Mouse (Mus musculus) liver, postnatal 0 days (tissue): ENCODE measurements around the gene Myadm. TPM values are rescaled to one million over a fixed set of nuclear protein-coding genes. Genes with fewer than 3 reads are reported as not detected.

Experiments used
- ATAC-seq: fragments of 200-750 bp; cut with Nextera tagmentation; 2 replicates; pipeline ENCODE4 v1.8.0; 2017; ENCODE audit warnings: mild to moderate bottlenecking, moderate library complexity
- DNase-seq: peaks from one replicate; pipeline ENCODE4 v3.0.0-alpha.2; 2016
- H3K27ac ChIP-seq: fragments of 300-500 bp; sonication (generic); 2 replicates; pipeline ENCODE4 v1.5.1; 2014; ENCODE audit warnings: antibody characterized with exemption, moderate library complexity, mild to moderate bottlenecking, low read depth
- H3K27me3 ChIP-seq: fragments of 300-500 bp; sonication (generic); 2 replicates; pipeline ENCODE4 v1.6.1; 2014; ENCODE audit warnings: low read length, control low read depth, mixed read lengths; ENCODE audit not compliant: insufficient read depth
- H3K36me3 ChIP-seq: fragments of 300-500 bp; sonication (generic); replicated peaks from 2 replicates; pipeline ENCODE4 v1.6.1; 2014; ENCODE audit warnings: mild to moderate bottlenecking, control low read depth, low read length, moderate library complexity, mixed read lengths; ENCODE audit not compliant: insufficient read depth
- H3K4me1 ChIP-seq: fragments of 300-500 bp; sonication (generic); 2 replicates; pipeline ENCODE4 v1.6.1; 2014; ENCODE audit warnings: antibody characterized with exemption, mild to moderate bottlenecking, control low read depth; ENCODE audit not compliant: insufficient read depth
- H3K4me2 ChIP-seq: fragments of 300-500 bp; sonication (generic); 2 replicates; pipeline ENCODE4 v1.6.1; 2014; ENCODE audit warnings: low read depth, mild to moderate bottlenecking, low read length, moderate library complexity, mixed read lengths
- H3K4me3 ChIP-seq: fragments of 300-500 bp; sonication (generic); 2 replicates; pipeline ENCODE4 v1.5.1; 2014; ENCODE audit warnings: low read depth, low read length
- H3K9ac ChIP-seq: fragments of 300-500 bp; sonication (generic); replicated peaks from 2 replicates; pipeline ENCODE4 v1.6.1; 2014; ENCODE audit warnings: mild to moderate bottlenecking, moderate library complexity
- H3K9me3 ChIP-seq: fragments of 300-500 bp; sonication (generic); 2 replicates; pipeline ENCODE4 v1.6.1; 2016; ENCODE audit warnings: mild to moderate bottlenecking, control low read depth, low read length, mixed read lengths
- CTCF ChIP-seq: sonication (generic); IDR thresholded peaks from 2 replicates; pipeline ENCODE4 v1.5.1; 2016; ENCODE audit warnings: antibody characterized with exemption, low read depth
- EP300 ChIP-seq: IDR thresholded peaks from 2 replicates; pipeline ENCODE4 v1.6.1; 2016; ENCODE audit warnings: antibody characterized with exemption, low read depth, mild to moderate bottlenecking
- WGBS: fragments of 180-500 bp; shearing (Covaris S2); extraction: QIAGEN DNeasy Blood & Tissue Kit; methylation state at CpG from one replicate; pipeline ENCODE4 v1.1.7; 2014; ENCODE audit not compliant: insufficient replicate concordance; 5-methylcytosine and 5-hydroxymethylcytosine counted together
- polyA plus RNA-seq: library from polyadenylated mRNA; unstranded; fragments of >200 nt; fragmentation: Nextera tagmentation; extraction: Ambion mirVana; gene quantifications from 2 replicates; pipeline ENCODE4 v1.2.1, GENCODE M21; 2015

The Myadm gene
- polyA plus RNA-seq, 1 experiment from 2014 or later: 38.6 TPM

GRCm38 (mm10) chr7:3323826-3324225, 34.9 kb downstream of the Myadm start:
- Histone ChIP-seq H3K27ac (no peak overlapping the region), H3K36me3 (no peaks in the 10 kb centered on the region), H3K4me1 (no peaks in the 10 kb centered on the region), H3K4me3 (no peak overlapping the region), H3K4me2 (no peak overlapping the region), H3K27me3 (no peaks in the 10 kb centered on the region), H3K9me3 (no peaks in the 10 kb centered on the region), H3K9ac (no peak overlapping the region)
- DNase-seq: no peak
- no peak for TF ChIP-seq CTCF
- no peak for TF ChIP-seq EP300
- ATAC-seq: no peak
- 91% methylated on average over 1 of the region's 1 CpGs for WGBS

GRCm38 (mm10) chr7:3327961-3328360, 39.1 kb downstream of the Myadm start:
- Histone ChIP-seq H3K4me1 (peaks cover 6% of the 10 kb centered on the region), H3K4me2 (no peak overlapping the region), H3K9ac (no peak overlapping the region), H3K27me3 (peaks cover 24% of the 10 kb centered on the region), H3K9me3 (no peaks in the 10 kb centered on the region), H3K4me3 (no peak overlapping the region), H3K36me3 (no peaks in the 10 kb centered on the region), H3K27ac (no peak overlapping the region)
- ATAC-seq (no peak), DNase-seq (no peak)
- WGBS: 56% methylated on average over 4 of the region's 4 CpGs
- no peak for TF ChIP-seq CTCF
- TF ChIP-seq EP300: no peak

GRCm38 (mm10) chr7:3329776-3330546, 41.1 kb downstream of the Myadm start:
- H3K4me2 ChIP-seq: no peak overlapping the region; the same call in 1 of the 2 replicates
- peaks cover 37% of the 10 kb centered on the region for H3K27me3 ChIP-seq
- ATAC-seq (peak; percentile 33; the same call in 1 of the 2 replicates), DNase-seq (peak; percentile 77)
- TF ChIP-seq EP300 (no peak), CTCF (peak; percentile 94)
- H3K9me3 ChIP-seq: no peaks in the 10 kb centered on the region
- no peak overlapping the region for H3K27ac ChIP-seq
- no peak overlapping the region for H3K9ac ChIP-seq
- H3K4me1 ChIP-seq: peaks cover 6% of the 10 kb centered on the region
- no peaks in the 10 kb centered on the region for H3K36me3 ChIP-seq
- 18% methylated on average over 31 of the region's 31 CpGs for WGBS
- H3K4me3 ChIP-seq: no peak overlapping the region

- H3K27ac ChIP-seq: peak overlapping the region; percentile 57; the same call in 1 of the 2 replicates
- H3K27me3 ChIP-seq: peaks cover 37% of the 10 kb centered on the region
- H3K4me2 ChIP-seq: peak overlapping the region; percentile 53
- DNase-seq (no peak), ATAC-seq (peak; percentile 95)
- no peak for TF ChIP-seq CTCF
- TF ChIP-seq EP300: peak; percentile 42; the same call in 1 of the 2 replicates
- 43% methylated on average over 6 of the region's 6 CpGs for WGBS
- H3K9me3 ChIP-seq: no peaks in the 10 kb centered on the region
- H3K4me1 ChIP-seq: peaks cover 6% of the 10 kb centered on the region
- no peaks in the 10 kb centered on the region for H3K36me3 ChIP-seq
- H3K9ac ChIP-seq: no peak overlapping the region; the same call in 1 of the 2 replicates
- 0 out of 2 replicates have a peak overlapping the region, but pooled peaks have one; percentile 20 for H3K4me3 ChIP-seq
These were observed 42.3 kb downstream of the Myadm start for GRCm38 (mm10) chr7:3331171-3331570.

GRCm38 (mm10) chr7:3331581-3332223, 42.8 kb downstream of the Myadm start:
- TF ChIP-seq CTCF (no peak), EP300 (peak; percentile 1; the same call in 1 of the 2 replicates)
- Histone ChIP-seq H3K4me2 (peak overlapping the region; percentile 53), H3K27me3 (peaks cover 41% of the 10 kb centered on the region), H3K27ac (peak overlapping the region; percentile 57; the same call in 1 of the 2 replicates), H3K9me3 (no peaks in the 10 kb centered on the region), H3K9ac (no peak overlapping the region; the same call in 1 of the 2 replicates), H3K4me1 (peaks cover 6% of the 10 kb centered on the region), H3K36me3 (no peaks in the 10 kb centered on the region), H3K4me3 (peak overlapping the region; percentile 20)
- 1% methylated on average over 27 of the region's 27 CpGs for WGBS
- DNase-seq (peak; percentile 67), ATAC-seq (peak; percentile 95)

- no peak overlapping the region for H3K27ac ChIP-seq
- 1% methylated on average over 4 of the region's 4 CpGs for WGBS
- ATAC-seq: no peak
These were observed 43.3 kb downstream of the Myadm start for GRCm38 (mm10) chr7:3332224-3332615.

More at GRCm38 (mm10) chr7:3332224-3332615, 43.3 kb downstream of the Myadm start:
- no peak for DNase-seq
- no peak for TF ChIP-seq CTCF
- TF ChIP-seq EP300: no peak
- Histone ChIP-seq H3K4me2 (peak overlapping the region; percentile 53), H3K4me3 (peak overlapping the region; percentile 20), H3K27me3 (peaks cover 41% of the 10 kb centered on the region), H3K9me3 (no peaks in the 10 kb centered on the region), H3K36me3 (no peaks in the 10 kb centered on the region), H3K4me1 (peaks cover 6% of the 10 kb centered on the region), H3K9ac (no peak overlapping the region)
